Mouse (Mus musculus): Measurements from ENCODE around the gene Nup205.
"Not testable (repeated sequence)": the region's sequence is repeated elsewhere in the genome, so short reads cannot be mapped to it uniquely, and the experiment has no call there.

Gene Nup205

DNA sequence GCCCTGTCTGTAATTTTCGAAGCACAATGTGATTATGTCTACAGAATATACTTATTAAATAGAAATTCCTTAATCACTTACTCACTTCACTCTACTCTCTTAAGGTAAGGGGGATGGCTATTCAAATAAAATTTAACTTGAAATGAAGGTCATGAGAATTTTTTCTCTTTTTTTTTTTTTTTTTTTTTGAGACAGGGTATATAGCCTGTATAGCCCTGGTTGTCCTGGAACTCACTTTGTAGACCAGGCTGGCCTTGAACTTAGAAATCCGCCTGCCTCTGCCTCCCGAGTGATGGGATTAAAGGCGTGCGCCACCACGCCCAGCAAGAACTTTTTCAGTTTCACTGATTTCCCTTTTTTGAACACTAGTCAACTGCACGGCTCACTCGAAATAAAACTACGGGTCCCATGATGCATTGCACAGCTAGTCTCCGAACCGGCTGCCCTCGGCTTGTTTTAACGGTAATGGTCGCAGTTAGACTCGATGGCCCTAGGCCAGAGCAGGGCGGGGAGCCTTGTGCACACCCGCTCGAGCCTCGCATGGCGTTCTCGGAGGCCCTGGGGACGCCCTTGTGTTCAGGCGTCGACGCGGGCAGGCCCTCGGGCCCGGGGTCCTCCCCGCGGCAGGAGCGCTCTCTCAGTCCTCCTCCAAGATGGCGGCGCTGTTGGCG lies at the start of gene Nup205:
TSS of gene Nup205 (plus strand) at position 443 of the 671 bp plus-strand sequence.
- peak; percentile 83 for DNase-seq

GRCm38 (mm10) chr6:35132806-35133205 lies 44.4 kb upstream of the Nup205 start:
- no peak for DNase-seq

GRCm38 (mm10) chr6:35133246-35133578 lies 44.0 kb upstream of the Nup205 start:
- no peak for DNase-seq

- peak; percentile 99 for DNase-seq
Measured at GRCm38 (mm10) chr6:35133579-35134488, 43.4 kb upstream of the Nup205 start, which contains the start of gene Cnot4. Gene Cnot4 (minus strand): TSS chr6:35133724.

DNA sequence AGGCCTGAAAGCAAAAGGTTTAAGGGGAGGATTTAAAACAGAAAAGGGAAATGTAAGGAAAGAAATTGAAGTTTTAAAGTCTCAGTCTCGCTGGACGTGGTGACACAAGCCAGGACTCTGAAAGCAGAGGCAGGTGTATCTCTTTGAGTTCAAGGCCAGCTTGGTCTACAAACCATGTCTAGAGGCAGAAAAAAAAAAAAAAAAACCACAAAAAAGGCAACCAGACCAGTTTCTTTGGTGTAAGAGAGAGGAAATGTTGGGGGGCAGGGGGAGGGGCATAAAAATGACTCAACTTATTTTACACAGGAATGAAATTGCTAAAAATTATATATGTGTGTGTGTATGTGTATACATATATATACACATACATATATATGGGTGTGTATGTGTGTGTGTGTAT lies 42.4 kb upstream of the Nup205 start:
- DNase-seq: no peak

GRCm38 (mm10) chr6:35140351-35140750 lies 36.9 kb upstream of the Nup205 start:
- DNase-seq: no peak

DNA sequence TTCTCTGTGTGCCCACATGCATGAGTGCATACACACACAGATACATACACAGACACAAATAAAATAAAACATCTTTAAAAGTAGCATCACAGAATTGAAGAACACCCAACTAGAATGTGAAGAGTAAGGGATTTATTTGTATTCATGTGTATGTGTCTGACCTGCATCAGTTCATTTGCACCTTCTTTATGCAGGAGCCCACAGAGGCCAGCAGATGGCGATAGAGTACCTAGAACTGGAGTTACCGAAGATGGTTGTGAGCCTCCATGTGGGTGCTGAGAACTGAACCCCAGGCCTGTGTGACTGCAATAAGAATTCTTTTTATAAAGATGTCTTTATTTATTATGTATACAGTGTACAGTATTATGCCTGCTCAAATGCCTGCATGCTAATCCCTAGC lies 31.7 kb upstream of the Nup205 start:
- DNase-seq: no peak

DNA sequence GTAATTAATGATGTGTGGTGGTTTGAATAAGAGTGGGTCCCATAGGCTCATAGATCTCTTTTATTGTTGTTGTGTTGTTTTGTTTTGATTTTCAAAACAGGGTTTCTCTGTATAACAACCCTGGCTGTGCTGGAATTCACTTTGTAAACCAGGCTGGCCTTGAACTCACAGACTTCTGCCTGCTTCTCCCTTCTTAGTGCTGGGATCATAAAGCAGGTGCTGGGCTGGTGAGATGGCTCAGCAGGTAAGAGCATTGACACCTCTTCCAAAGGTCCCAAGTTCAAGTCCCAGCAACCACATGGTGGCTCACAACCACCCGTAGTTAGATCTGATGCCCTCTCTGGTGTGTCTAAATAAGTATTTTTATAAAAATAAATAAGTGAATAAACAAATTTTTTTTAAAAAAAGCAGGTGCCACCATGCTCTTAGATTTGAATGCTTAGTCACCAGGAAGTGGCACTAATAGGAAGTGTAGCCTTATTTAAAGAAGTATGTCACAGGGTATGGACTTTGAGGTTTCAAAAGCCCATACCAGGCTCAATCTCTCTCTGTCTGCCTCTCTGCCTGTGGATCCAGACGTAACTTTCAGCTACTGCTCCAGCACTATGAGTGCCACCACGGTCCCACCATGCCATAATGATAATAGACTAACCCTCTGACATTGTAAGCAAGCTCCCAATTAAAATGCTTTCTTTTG lies 29.3 kb upstream of the Nup205 start:
- DNase-seq: no peak

DNA sequence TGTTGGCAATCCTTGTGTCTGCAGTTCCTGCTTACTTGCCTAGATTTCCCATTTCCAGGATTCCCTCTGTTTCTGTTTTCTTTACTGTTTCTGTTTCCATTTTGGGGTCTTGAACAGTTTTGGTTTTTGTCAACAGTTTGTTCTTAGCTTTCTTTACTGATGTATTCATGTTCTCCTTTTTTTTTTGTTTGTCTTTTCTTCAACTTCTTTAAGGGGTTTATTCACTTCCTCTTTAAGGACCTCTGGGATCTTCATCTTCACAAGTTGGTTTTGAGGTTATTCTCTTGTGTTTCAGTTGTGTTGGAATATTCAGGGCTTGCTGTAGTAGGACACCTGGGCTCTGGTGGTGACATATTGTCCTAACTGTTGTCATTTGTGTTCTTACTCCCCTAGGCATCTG lies 22.7 kb upstream of the Nup205 start:
- no peak for DNase-seq

- DNase-seq: no peak
Measured at GRCm38 (mm10) chr6:35169250-35169649, 8.0 kb upstream of the Nup205 start.

DNA sequence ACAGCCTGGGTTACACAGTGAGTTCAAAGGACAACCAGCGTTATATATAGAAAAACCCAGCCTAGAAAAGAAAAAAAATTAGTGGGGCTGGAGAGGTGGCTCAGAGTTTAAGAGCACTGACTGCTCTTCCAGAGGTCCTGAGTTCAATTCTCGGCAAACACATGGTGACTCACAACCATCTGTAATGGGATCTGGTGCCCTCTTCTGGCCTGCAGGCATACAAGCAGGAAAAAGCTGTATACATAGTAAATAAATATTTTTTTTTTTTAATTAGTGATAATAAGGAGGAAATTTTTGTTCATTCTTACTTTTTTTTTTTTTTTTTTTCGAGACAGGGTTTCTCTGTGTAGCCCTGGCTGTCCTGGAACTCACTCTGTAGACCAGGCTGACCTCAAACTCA lies 5.2 kb upstream of the Nup205 start:
- not testable (repeated sequence) for DNase-seq

DNA sequence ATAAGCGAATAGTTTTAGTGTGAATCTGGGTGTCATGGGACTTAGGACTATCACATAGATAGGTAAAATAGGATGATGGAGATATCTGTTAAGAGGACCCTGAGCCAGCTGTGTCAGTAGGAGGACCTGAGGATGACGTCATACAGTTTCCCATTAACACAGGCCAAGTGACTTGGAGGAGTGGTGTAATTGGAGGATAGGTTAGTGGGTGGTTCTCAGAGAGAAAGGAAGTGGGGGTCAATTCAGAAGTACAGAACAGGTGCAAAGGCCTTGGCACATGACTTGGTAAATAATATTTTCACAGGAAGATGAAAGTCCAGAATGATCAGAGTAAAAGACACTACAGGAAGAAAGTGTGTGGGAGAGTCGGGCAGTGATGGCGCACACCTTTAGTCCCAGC lies 4.0 kb upstream of the Nup205 start:
- DNase-seq: no peak

- DNase-seq: no peak
Measured at GRCm38 (mm10) chr6:35177650-35178272, 540 bp downstream of the Nup205 start.

GRCm38 (mm10) chr6:35179299-35179698 lies 2.1 kb downstream of the Nup205 start:
- DNase-seq: not testable (repeated sequence)

DNA sequence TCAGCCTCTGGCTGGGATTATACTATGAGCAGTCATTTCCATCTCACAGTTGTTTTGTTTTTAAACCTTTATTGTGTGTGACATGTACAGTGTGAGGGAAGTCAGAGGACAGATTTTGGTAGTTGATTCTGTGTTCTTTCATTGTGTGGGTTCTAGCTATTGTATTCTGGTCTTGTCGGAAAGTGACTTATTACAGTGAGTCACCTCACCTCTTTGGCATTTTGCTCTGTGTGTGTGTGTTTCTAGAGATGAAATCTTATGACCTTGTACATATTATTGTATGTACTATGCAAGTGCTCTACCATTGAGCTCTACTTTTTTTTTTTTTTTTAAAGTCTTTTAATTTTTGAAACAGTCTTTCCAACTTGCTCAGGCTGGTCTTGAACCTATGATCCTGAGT lies 7.6 kb downstream of the Nup205 start:
- no peak for DNase-seq

- DNase-seq: no peak
Measured at GRCm38 (mm10) chr6:35191198-35191597, 14.0 kb downstream of the Nup205 start.

DNA sequence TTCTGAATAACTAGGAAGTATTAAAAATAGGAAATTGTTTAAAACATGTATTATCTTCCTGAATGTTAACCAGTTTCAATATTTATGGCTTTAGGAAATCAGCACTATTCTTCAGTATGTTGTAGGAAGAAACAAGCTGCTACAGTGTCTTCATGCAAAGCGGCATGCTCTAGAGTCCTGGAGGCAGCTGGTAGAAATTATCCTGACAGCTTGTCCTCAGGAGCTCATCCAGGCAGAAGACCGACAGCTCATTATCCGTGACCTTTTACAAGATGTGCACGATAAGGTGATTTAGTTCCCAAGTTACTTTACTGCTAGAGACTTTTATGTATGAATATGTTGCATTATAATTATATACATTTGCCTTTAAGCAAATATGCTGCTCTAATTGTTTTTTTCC lies 48.5 kb downstream of the Nup205 start:
- peak; percentile 56 for DNase-seq

GRCm38 (mm10) chr6:35229415-35229814 lies 52.2 kb downstream of the Nup205 start:
- no peak for DNase-seq

- DNase-seq: no peak
Measured at GRCm38 (mm10) chr6:35236108-35236785, 59.0 kb downstream of the Nup205 start.

DNA sequence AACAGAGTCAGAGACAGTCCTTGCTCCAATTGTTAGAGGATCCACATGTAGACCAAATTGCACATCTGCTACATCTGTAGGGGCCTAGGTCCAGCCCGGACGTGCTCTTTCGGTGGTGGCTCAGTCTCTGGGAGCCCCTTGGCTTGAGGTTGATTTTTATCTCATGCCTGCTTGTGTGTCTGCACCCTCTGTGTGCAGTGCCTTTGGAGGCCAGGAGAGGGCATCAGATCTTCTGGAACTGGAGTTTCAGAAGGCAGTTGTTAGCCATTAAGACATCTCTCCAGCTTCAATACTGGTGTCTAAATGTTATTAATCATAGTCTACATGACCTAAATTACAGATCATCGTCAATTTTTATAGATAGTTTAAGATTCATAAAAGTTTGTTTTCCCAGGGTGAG lies 66.0 kb downstream of the Nup205 start:
- DNase-seq: no peak

DNA sequence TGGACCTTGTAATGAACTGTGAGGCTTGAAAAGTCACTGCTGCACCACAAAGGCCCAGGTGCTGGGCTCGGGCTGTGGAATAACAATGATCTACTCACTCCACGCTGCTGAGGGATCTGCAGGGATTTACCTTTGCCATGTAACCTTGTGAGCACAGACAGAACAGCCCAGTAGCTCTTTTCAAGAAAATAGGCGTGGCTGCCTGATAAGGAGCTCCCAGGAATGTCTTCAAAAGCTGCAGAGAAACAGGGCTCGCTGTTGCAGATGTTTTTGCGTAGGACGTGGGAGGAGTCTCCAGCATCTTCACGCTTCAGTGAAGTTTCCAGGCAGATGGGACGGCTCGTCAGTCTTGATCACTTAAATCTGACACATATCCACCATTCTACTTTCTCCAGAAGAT lies 66.8 kb downstream of the Nup205 start:
- no peak for DNase-seq

DNA sequence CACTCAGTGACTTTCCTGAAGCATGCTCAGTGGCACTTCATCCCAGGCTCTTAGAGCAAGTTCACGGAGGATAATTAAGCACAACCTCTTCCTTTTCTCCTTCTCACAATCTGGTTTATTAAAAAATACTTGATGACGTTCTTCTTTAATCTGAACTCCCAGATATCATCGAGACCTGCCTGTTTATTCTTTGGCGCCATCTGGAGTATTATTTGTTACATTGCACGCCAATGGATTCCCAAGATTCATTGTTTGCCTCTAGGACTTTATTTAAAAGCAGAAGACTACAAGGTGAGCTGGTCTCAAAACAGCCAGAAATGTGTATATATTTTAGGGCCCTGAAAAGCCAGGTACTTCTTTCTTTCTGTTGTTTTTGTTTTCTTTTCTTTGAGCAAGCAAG lies 67.9 kb downstream of the Nup205 start:
- DNase-seq: no peak

Measured in layer of hippocampus, adult 9-11 months (tissue).